Mouse (Mus musculus): ENCODE data around the gene Sugct.

- TF ChIP-seq GATA1 (IDR thresholded peaks at IDR 0.05; ENCODE audit: borderline replicate concordance, low read length) (no peak), FLI1 (IDR thresholded peaks at IDR 0.05; ENCODE audit: low read length) (no peak)
These were observed 368.5 kb downstream of the Sugct start for GRCm38 (mm10) chr13:17326863-17327262.
